Mouse (Mus musculus): ENCODE results near the gene Rasgef1b.

Rasgef1b gene

DNA sequence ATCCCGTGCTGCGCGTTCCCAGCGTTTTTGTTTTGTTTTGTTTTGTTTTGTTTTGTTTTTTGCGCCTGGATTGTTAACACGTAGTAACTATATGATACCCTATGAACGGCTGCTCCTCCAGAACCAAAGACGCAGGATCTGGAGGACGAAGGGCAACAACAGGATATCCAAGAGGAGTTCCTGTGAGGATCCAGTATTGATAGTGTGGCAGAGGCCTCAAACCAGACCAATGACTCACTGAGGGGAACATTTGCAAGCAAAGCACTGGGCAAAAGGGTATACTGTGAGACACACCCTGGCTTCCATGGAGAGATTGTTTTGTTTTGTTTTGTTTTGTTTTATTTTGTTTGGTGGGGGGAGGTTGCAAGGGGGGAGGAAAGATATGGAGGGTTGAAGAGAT is 348.0 kb downstream of the Rasgef1b start:
- in situ Hi-C loops (cut with MboI, MseI) = no loop called here

DNA sequence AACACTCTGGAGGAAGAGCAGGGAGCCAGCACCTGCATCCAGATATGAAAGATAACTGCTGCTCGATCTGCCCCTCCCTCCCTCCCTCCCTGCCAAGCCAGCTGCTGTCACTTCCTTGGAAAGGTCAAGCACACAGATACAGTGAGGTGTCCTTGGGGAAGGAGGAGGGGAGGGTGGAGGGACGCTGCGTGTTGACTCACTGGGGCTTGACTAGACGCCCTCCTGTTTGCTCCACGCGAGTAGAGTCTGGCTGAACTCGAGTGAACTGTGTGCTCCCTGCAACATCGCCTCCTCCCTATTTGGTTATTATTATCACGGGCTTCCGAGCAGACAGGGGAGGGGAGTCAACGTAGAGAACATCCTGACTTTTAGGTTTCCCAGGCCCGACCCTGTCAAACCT is 348.7 kb downstream of the Rasgef1b start:
- in situ Hi-C loops (cut with MboI, MseI) = no loop called here

DNA sequence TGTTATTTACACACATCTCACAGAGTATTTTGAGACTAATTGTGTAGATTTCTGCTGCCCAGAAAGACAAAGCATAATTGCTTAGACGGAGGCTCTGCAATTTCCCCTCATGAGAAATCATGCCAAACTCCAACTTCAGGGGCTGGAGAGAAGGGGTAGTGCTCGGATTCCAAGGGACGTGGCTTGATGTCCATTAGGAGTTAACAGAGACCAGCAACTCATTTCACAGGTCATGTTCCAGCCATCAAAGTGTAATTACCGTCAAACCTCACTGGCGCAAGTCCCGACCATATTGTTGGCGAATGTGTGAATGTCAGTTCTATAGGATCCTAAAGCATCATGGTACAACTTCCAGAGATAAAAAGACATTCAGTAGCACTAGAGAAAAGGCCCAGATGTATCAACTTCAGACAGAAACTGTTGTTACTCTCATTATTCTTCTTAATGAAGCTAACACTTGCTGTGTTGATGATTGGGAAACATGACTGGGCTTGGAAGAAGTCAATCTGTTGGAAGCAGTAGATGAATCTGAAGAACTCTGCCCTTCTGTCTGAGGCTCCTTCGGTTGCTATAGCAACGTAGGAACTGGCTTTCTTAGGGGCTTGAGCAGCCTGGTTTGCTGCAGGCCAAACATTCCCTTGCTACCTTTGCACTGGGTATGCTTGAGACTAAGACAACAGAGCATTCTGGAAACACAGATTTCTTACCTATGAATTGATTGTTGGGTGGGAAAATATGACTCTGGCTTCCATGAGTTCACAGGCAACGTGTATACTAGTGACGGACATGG is 350.2 kb downstream of the Rasgef1b start:
- in situ Hi-C loops (cut with MboI, MseI) = no loop called here

DNA sequence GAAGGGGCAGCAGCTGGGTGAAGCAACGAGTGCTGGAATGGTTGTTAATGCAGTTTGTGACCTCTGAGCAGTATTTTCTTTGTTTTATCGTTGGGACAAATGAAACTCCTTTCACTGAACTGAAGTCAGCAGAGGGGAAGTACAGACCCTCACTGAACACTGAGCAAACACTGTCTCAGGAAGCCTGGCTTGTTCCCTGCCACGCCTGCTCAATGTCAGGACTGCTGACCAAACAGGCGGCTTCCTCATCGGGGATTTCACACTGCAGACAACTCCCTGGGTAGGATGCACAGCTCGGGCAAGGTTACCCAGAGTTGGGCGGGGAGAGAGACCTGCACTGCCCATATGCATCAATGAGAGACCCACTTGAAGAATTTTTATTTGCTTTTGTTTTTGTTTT is 353.1 kb downstream of the Rasgef1b start:
- in situ Hi-C loops (cut with MboI, MseI) = no loop called here

DNA sequence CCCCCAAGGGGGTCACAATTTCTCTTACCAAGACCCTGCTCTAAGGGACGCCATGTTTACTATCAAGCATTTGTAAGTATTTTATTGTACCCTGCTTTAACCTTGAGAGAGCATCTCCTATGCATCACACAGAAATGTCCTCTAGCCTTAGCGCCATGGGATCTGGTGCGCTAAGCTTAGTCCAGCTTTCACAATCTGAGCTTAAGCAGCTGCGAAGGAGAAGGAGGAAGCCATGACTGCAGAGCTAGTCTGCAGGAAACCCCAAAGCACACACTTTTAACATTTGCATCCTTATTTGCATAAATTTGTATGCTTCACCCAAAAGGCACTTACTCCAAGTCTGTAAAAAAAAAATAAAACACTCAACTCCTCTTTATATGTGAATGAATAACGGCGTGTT is 354.4 kb downstream of the Rasgef1b start:
- in situ Hi-C loops (cut with MboI, MseI) = no loop called here

DNA sequence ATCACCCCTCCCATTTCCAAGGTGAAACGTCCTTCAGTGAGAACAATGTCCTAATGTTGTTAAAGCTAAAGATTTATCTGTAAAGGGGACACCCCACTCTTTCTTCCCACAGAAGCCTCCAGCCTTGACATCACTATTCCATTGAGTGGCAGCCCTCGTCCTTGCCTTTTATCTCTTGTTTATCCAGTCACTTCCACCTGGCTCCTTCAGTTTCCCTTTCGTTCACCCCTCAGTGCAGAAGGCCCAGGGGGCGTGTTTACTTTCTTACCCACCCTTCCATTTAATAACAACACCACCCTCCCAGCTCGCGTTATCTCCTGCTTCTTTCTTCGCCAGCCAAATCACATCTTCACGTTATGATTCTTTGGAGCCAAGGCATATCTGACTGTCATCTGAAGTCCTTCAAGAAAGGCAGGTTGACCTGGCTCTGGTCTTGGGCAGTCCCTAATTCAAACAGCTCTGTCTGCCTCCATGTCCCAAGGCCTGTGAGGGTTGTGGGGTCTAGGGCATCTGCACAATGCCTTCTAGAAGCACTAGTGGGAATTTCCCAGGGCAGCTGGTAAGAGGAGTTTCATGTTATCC is 355.2 kb downstream of the Rasgef1b start:
- in situ Hi-C loops (cut with MboI, MseI) = no loop called here

DNA sequence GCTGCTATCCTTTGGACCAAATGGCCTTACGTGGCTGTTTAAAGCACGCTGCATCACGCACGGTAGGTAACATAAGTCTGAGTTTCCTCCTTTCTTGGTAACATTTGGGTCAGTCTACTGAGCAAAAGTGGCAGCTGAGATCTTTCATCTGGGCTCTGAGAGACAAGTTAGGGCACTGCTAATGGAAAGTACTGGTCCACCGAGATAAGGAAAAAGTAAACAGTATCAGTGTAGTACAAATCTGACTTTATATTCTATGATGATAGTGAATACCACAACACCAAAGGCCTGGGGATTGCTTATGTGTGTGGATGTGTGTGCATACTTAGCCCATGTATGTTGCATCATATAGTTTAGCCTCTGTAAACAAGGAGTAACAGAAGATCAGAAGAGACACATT is 358.2 kb downstream of the Rasgef1b start:
- in situ Hi-C loops (cut with MboI, MseI) = no loop called here

DNA sequence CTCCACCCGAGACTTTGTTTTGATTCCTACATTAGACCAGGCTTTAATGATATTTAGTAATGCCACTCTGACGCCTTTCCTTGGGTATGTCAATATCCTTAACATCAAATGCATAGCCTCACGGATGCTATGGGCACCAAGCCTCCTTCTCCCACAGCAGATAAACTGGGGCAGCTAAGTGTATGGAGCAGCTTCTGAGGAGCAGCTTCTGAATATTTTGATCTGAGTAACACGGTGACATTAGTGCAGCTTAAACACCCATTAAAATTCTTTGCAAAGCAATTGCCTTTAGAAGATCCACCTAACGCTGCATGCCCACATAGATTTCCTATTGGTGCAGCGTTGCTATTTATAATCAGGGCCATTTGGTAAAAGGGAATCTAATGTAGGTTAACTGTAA is 359.6 kb downstream of the Rasgef1b start:
- in situ Hi-C loops (cut with MboI, MseI) = no loop called here

DNA sequence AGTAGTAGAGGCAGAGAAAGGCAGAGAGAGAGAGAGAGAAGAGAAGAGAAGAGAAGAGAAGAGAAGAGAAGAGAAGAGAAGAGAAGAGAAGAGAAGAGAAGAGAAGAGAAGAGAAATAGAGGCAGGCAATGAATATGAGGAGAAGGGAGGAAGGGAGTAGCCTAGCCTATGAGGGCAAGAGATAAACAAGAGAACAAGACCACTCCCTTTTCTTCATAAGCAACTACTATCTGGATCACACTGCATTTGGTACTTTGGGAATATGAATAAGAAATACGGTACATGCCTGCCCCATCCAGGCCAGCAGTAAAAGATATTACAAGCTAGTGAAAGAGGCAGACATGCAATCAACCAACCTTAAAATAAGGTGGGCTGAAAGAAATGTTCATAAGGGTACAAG is 360.2 kb downstream of the Rasgef1b start:
- in situ Hi-C loops (cut with MboI, MseI) = no loop called here

DNA sequence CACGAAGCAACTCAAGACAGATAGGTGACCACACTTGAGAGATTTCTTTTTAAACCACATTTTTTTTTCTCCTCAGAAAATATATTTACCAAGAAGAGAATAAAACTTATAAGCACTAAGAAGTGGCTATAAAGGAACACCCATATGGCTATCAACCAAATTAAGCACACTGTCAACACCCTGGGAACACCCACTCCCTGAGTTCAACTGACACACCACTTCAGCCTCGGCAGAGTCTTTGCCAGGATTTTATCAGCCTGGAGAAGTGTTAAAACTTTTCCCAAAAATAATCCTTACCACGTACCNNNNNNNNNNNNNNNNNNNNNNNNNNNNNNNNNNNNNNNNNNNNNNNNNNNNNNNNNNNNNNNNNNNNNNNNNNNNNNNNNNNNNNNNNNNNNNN is 368.3 kb downstream of the Rasgef1b start:
- in situ Hi-C loops (cut with MboI, MseI) = no loop called here

DNA sequence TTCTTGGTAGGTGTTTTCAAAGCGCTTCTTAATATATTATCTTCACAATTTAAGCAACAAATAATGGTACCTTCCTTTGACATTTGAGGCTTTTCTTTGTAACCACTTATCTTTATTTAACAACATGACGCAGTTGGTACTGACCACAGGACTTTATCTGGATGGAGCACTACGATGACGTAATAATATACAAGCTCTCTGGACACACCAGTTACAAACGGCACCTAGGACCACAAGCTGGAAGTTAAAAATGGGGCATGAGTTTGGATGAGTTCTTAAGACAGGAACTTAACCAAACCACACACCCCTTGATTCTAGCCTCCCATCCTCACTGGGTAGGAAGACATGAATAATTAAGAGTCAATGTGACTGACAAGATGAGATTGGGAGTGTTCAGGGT is 369.6 kb downstream of the Rasgef1b start:
- in situ Hi-C loops (cut with MboI, MseI) = no loop called here

DNA sequence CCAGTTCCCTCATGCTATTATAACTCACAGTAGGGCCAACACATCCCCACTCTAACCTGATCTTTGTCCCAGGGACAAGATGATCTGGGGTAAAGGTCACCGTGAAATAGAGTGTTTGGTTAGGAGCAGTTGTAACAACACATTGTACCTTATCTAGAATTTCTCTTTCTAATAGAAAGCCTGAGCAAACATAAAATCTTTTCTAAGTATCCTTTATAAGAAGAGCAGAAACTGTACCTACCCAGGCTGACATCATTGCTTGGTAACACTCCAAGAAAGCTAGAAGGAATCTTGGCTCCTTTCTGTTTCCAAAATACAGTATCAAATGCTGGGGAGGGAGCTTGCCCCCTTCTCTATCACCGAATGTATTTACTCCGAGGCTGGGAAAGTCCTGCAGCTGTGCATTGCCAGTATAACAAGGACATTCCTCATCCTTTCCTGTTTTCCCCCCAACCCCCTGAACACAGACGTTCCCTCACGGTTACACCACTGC is 374.2 kb downstream of the Rasgef1b start:
- in situ Hi-C loops (cut with MboI, MseI) = no loop called here

DNA sequence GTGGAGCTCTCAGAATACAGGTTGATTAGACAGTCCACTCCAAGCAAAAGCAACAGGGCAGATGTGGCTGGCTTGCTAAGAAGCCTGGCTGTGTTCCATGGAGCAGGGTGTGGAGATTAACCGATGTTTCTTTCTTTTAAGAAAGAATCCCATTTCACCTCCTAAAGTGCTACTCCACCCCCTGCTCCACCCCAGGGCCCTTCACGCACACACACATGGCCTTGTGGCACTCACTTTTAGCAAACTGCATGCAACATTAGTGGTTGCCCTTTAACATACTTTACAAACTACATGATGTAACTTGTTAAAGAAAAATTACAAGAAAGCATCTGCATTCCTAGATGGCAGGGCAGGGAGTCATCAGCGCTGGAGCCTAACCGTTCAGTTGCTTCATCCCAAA is 378.8 kb downstream of the Rasgef1b start:
- in situ Hi-C loops (cut with MboI, MseI) = no loop called here

DNA sequence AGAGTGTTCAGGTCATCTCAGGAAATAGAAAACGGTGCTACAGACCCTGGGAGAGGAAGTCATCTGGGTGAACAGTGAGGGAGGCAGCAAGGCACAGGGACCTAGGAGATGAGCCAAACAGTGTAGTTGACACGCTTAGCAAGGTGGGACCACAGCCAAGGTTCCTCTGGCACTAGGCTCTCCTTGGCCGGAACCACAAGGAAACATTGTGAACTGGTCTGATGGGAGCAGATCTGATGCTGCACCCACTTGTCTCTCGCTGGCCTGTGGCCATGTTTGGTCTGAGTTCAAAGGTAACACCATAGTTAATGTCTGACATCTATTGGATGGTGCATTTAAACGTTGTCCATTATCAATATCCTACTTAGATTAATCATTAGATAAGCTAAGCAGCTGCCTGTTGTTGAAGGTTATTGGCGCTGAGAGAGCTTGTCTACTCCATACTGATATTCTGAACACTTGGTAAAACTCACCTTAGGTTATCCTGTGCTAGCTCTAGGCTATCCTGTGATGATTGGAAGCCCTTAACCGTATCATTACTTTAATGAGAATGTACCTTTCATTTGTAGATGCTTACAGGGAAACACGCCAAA is 380.5 kb downstream of the Rasgef1b start:
- in situ Hi-C loops (cut with MboI, MseI) = no loop called here

DNA sequence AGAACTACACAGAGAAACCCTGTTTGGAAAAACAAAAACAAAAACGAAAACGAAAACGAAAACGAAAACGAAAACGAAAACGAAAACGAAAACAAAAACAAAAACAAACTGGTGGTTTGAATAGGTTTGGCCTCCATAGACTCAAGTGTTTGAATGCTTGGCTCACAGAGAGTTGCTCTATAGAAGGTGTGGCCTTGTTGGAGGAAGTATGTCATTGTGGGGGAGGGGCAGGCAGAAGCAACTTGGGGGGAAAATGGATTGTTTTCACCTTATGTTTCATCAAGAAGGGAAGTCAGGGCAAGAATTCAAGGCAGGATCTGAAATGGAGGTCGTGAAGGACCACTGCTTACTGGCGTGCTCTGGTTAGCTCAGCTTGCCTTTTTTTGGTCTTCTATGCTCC is 386.3 kb downstream of the Rasgef1b start:
- in situ Hi-C loops (cut with MboI, MseI) = no loop called here

DNA sequence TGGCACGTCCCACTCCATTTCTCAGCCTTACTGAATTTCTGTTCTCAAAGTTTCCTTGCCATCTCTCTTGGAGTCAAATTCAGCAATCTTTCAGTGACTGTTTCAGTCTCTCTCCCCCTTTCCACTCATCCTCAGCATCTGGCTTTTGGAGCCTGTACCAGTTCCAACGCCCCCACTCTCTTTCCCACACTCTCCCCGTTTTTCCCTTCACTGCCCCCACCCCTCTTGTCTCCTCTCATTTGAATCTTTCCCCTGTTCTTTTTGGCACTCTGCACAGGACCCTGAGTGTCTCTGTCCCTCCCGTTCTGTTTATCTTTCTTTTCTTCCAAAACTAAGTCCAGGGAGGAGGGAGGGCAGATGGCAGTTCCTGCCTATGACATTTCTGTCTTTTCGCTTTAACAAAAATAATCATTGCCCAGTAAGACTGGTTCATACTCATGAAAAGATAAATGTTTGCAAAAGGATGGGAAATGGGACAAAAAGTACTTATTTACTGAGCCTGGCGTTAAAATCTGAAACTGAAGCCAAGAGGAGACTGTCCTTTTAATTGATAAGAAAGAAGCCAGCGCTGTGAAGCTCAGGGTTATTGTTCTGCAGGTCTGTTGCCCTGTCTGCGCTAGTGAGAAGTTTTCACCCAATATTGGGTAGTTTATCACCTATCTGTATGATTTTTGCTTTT is 388.4 kb downstream of the Rasgef1b start:
- in situ Hi-C loops (cut with MboI, MseI) = no loop called here

DNA sequence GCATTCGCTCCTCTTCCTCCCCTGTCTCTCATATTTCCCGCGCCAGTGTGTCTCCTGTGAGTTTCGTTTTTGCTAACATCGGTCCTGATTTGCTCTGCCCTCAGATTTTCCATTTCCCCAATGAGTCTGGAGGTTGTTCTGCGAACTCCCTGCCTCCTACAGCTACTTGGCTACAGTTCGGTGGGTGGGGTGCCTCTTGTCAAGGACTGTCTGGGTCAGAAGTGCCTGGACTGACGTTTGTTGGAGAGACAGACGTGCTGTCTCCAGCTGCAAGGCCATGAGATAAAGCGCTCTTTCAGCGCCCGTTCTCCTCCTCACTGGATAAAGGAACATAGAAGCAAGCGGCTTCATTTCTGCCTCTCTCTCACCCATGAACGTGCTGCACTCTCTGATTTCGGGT is 389.1 kb downstream of the Rasgef1b start:
- in situ Hi-C loops (cut with MboI, MseI) = no loop called here

DNA sequence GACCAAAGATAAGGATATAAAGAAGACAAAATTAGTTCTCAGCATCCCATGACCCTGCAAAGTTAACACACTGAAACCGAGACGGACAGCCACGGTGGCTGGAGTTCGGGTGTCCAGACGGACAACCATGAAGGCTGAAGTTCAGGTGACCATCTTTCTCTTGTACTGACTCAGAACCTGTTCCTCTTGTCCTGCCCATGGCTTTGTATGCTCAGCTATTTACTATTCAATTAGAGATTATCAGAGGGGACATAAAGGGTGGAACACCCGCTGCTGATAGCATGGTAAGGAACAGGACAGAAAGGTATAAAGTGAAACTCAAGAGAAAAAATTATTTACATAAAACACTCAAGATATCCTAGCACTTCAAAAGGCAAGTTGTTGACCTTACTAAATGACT is 390.0 kb downstream of the Rasgef1b start:
- in situ Hi-C loops (cut with MboI, MseI) = no loop called here

DNA sequence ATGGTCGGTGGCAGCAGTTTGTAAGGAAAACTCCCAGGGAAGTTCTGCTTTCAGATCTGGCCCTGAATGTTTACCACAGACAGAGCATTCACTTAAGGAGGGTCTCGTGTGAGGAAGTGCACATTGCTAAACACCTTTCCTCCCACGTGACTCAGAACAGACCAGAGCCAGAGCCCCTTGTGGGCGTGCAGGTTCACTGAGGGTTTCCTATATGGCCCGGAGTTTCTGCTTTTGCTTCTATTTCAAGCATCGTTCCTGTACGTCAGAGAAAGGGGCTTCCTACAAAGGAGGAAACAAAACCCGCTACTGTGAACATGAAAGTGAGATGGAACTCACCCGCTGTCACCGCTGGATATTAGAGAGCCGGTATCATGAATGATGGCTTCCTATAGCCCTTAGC is 392.4 kb downstream of the Rasgef1b start:
- in situ Hi-C loops (cut with MboI, MseI) = no loop called here

DNA sequence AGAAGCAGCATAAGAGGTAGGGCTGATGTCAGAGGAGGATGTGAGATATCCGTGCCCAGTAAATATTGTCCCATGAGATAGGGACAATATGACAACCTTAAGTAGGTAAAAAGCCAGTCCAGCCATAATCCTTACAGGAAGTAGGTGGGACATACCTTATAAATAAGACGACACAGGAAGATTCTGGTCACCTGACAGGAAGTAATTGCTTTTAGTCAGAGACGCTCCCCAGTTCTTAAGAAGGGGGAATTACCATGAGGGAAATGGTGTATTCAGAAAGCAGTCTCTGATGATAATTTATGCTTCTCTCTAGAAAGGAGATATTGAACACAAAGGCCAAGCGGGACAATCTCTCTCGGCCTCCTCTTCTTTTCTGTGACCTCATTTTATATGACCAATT is 394.8 kb downstream of the Rasgef1b start:
- in situ Hi-C loops (cut with MboI, MseI) = loop anchor here (5.0 kb wide), 1 partner anchor 82 kb away; no protein-coding TSS in a partner anchor

DNA sequence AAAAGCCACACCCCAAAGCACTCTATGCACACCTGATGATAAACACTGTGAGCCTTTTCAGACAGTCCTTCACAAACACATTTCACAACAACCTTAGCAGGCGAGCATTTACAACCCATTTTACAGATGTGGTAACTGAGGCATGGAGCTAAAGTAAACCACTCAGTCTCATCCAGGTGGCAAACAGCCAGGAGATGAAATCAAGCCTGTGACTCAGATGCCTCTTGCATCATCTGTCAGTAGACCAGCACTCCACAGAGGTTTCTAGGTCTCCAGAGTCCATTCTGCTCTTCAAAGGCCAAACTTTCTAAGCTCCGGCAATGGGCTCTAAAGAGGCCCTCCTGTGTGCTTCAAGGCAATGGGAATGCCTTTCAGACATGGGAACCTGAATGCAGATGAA is 396.8 kb downstream of the Rasgef1b start:
- in situ Hi-C loops (cut with MboI, MseI) = loop anchor here (5.0 kb wide), 1 partner anchor 80 kb away; no protein-coding TSS in a partner anchor

DNA sequence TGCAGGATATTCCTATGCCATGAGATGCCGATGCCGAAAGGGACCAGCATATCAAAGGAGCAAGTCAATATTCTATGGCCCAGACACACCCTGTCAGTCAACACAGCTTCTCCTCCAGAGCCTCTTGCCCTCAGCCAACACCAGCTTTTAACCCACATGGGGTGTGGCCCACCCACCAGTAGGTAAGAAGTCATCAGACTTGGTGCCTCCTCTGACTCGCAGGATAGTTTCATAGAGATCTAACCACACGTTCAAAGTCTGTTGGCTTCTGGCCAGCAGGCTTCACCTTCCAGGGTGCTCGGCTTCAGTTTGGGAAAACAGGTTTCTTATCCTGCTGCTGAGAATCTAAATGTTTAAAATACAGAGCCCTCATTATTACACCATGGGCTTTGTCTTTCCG is 399.8 kb downstream of the Rasgef1b start:
- in situ Hi-C loops (cut with MboI, MseI) = loop anchor here (10.0 kb wide), 1 partner anchor 1096 kb away; no protein-coding TSS in a partner anchor

Measured in T-helper 1 cell (primary cell).